Mouse (Mus musculus): ENCODE measurements around the gene Rpa2.

Gene Rpa2

GRCm38 (mm10) chr4:132767914-132768876 is at the start of gene Rpa2:
TSS of gene Rpa2 (plus strand) at chr4:132768332.
- peak; percentile 100 for DNase-seq (ENCODE audit: low read depth, low spot score)

- no peak for DNase-seq (ENCODE audit: low read depth, low spot score)
Measured at GRCm38 (mm10) chr4:132728233-132728632, 39.9 kb upstream of the Rpa2 start.

DNA sequence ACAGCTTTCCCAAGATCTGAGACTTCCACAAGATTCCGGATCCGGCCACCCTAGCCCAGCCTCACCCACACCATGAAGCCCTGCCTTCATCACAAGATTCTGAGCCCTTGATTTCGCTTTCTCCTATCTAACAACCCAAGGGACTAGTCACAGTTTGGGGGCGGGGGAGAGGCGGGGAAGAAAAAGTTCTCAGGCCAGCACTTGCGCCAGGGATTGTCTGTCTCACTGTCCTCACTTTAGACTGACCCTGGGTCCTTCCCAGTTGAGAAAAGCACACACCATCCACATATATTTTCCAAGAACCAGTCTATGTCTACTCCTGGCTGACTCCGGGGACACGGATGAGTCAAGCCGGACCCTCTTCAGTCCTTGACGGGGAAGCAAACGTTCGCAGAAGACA is 36.5 kb upstream of the Rpa2 start:
- no peak for DNase-seq (ENCODE audit: low read depth, low spot score)

- peak; percentile 91 for DNase-seq (ENCODE audit: low read depth, low spot score)
Measured at GRCm38 (mm10) chr4:132732148-132732684, 35.9 kb upstream of the Rpa2 start, which contains the start of gene Xkr8. TSS of gene Xkr8 (minus strand) at chr4:132732546.

DNA sequence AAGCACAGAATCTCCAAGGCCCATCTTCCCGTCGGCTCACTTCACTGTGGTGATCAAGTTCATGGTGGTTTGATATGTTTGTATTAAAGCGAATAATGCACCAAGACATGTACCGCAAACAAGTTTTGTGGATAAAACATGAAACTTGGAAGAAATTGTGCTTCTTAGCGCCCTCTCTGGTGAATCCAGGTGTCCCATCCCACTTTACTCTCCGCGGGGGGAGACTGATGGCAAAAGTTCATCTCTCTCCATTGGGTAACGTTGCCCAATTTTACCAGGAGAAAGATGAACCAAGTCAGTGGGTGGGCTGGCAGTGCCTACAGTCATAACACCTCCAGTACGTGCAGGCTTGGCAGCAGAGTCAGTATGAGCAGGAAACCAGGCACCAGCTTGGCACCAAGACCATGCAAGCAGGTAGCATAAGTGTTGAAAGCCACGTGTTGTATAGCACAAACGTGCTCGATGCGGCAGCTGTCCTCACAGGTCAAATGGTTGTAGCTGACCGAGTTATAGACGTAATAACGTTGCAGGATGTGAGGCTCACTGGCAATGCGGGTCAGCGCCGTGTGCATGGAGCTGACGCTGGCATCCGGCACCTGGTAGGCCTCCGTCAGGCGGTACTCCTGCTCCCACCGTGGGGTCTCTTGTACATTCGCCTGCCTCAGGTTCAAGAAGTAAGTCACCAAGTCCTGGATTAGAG is 34.9 kb upstream of the Rpa2 start:
- DNase-seq (ENCODE audit: low read depth, low spot score), result peak; percentile 80

DNA sequence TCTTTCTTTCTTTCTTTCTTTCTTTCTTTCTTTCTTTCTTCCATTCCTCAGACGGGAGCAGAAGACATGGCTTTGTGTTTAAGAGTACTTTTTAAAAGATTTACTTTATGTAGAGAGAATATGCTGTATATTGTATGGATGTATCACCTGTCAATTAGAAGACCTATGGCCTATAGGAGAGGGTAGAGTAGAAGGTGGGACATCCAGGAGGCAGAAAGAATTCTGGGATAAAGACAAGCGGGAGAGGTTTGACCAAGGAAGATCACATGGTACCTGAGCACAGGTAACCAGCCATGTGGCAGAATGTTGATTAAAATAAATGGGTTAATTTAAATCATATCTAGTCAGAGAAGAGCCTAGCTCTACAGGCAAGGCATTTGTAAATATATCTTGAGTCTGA is 33.4 kb upstream of the Rpa2 start:
- DNase-seq (ENCODE audit: low read depth, low spot score), result peak; percentile 73

GRCm38 (mm10) chr4:132735389-132735788 is 32.7 kb upstream of the Rpa2 start:
- no peak for DNase-seq (ENCODE audit: low read depth, low spot score)

DNA sequence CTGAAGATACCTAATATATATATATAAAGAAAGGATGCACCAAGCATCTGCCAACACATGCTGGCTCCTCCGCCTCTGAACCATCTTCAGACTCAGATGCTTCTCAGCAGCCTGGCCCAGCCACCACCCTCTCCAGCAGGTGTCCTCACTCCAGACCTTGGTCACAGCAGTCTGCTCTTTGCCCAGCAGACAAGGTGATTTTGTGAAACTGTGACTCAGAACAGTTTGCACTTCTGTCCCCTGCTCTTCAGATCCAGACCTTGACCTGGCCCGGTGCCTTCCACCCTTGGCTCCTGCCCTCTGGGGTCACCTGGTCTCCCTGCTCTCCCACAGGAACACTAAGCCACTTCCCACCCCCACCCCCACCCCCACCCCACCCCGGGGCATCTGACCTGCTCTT is 32.2 kb upstream of the Rpa2 start:
- no peak for DNase-seq (ENCODE audit: low read depth, low spot score)

- DNase-seq (ENCODE audit: low read depth, low spot score), result peak; percentile 85
Measured at GRCm38 (mm10) chr4:132737154-132737553, 31.0 kb upstream of the Rpa2 start.

- no peak for DNase-seq (ENCODE audit: low read depth, low spot score)
Measured at GRCm38 (mm10) chr4:132741491-132741890, 26.6 kb upstream of the Rpa2 start.

GRCm38 (mm10) chr4:132743992-132744911 is 23.9 kb upstream of the Rpa2 start:
- peak; percentile 45 for DNase-seq (ENCODE audit: low read depth, low spot score)

- DNase-seq (ENCODE audit: low read depth, low spot score), result no peak
Measured at GRCm38 (mm10) chr4:132746911-132747517, 21.1 kb upstream of the Rpa2 start.

GRCm38 (mm10) chr4:132747664-132748259 is 20.4 kb upstream of the Rpa2 start:
- DNase-seq (ENCODE audit: low read depth, low spot score), result peak; percentile 59

GRCm38 (mm10) chr4:132748778-132749177 is 19.4 kb upstream of the Rpa2 start:
- no peak for DNase-seq (ENCODE audit: low read depth, low spot score)

GRCm38 (mm10) chr4:132749258-132749982 is 18.7 kb upstream of the Rpa2 start:
- DNase-seq (ENCODE audit: low read depth, low spot score), result peak; percentile 92

DNA sequence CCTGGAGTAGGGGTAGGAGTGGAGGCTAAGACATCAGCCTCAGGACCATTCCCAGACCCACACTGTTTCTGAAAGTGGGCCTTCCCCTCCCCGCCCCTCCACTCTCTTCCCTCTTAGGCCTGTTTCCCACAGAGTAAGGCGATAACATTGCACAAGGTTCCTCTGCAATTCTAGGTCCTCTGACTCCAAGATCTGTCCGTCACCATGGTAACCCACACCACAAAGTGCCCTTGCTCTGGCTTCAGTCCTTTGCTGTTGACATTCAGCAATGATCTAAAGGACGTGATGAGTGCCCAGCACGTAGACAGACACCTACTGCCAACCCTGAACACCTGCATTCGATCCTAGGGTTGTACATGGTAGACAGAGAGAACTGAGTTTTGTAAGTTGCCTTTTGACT is 15.1 kb upstream of the Rpa2 start:
- peak; percentile 53 for DNase-seq (ENCODE audit: low read depth, low spot score)

GRCm38 (mm10) chr4:132756974-132757373 is 11.2 kb upstream of the Rpa2 start, which contains the start of gene Smpdl3b:
TSS of gene Smpdl3b (minus strand) at chr4:132757252.
- peak; percentile 87 for DNase-seq (ENCODE audit: low read depth, low spot score)

GRCm38 (mm10) chr4:132757633-132758351 is 10.3 kb upstream of the Rpa2 start:
- DNase-seq (ENCODE audit: low read depth, low spot score), result no peak

DNA sequence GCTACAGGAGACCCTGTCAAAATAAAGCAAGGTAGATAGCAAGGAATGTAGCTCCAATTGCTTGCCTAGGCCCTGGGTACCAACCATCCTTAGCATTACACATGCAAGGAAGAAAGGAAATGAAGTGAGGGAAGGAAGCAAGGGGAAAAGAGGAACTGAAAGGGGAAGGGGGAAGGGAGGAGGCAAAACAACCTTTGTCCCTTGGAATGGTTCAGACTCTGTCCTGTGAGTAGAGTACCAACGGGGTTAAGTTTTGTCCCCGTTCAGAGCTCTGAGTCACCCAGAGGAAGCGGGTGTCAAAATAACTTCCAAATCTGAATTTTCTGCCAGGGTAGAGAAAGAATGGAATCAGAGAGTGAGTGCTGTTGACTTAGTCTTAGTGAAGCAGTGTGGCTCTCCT is 7.8 kb upstream of the Rpa2 start:
- no peak for DNase-seq (ENCODE audit: low read depth, low spot score)
